Mouse (Mus musculus) lung, adult 2 months (tissue): ENCODE measurements around the gene Ripor3.

ENCODE experiments used
- CTCF ChIP-seq: fragments of 200-500 bp; IDR thresholded peaks from 2 replicates; pipeline ENCODE4 v1.5.1; 2011; ENCODE audit warnings: mild to moderate bottlenecking, low read length, control low read depth; ENCODE audit not compliant: insufficient read depth
- POLR2A ChIP-seq: fragments of 200-500 bp; IDR thresholded peaks from 2 replicates; pipeline ENCODE4 v1.6.1; 2011; ENCODE audit warnings: low read depth, mild to moderate bottlenecking, control low read depth, low read length, borderline replicate concordance; ENCODE audit errors: extremely low read depth

- TF ChIP-seq POLR2A (no peak), CTCF (no peak)
These were observed 14.8 kb upstream of the Ripor3 start for GRCm38 (mm10) chr2:168025174-168025573.
